Mouse (Mus musculus) ovary, postnatal 14 days (tissue): ENCODE results near the gene Med13l.

Experiments used
- DNase-seq: peaks from one replicate; pipeline ENCODE4 v3.0.0; 2022; ENCODE audit warnings: low spot score

Gene Med13l

GRCm38 (mm10) chr5:118560385-118561085 is at the start of gene Med13l:
Gene Med13l (plus strand): TSS chr5:118560679.
- DNase-seq, result peak; percentile 56

- DNase-seq, result no peak
Measured at GRCm38 (mm10) chr5:118510969-118511368, 49.5 kb upstream of the Med13l start.

- DNase-seq, result no peak
Measured at GRCm38 (mm10) chr5:118513005-118513404, 47.5 kb upstream of the Med13l start.

- DNase-seq, result peak; percentile 28
Measured at GRCm38 (mm10) chr5:118513629-118514526, 46.6 kb upstream of the Med13l start.

GRCm38 (mm10) chr5:118514527-118514831 is 46.0 kb upstream of the Med13l start:
- DNase-seq, result no peak

GRCm38 (mm10) chr5:118514842-118515241 is 45.6 kb upstream of the Med13l start:
- DNase-seq, result no peak

- no peak for DNase-seq
Measured at GRCm38 (mm10) chr5:118515280-118515721, 45.2 kb upstream of the Med13l start.

- no peak for DNase-seq
Measured at GRCm38 (mm10) chr5:118516066-118516465, 44.4 kb upstream of the Med13l start.

- no peak for DNase-seq
Measured at GRCm38 (mm10) chr5:118516470-118516869, 44.0 kb upstream of the Med13l start.

GRCm38 (mm10) chr5:118520457-118520856 is 40.0 kb upstream of the Med13l start:
- no peak for DNase-seq

- no peak for DNase-seq
Measured at GRCm38 (mm10) chr5:118524400-118524799, 36.1 kb upstream of the Med13l start.

- DNase-seq, result no peak
Measured at GRCm38 (mm10) chr5:118525634-118526033, 34.8 kb upstream of the Med13l start.

GRCm38 (mm10) chr5:118526504-118526903 is 34.0 kb upstream of the Med13l start:
- DNase-seq, result no peak

GRCm38 (mm10) chr5:118529241-118529640 is 31.2 kb upstream of the Med13l start:
- no peak for DNase-seq

GRCm38 (mm10) chr5:118532125-118532524 is 28.4 kb upstream of the Med13l start:
- DNase-seq, result no peak

- no peak for DNase-seq
Measured at GRCm38 (mm10) chr5:118532659-118533058, 27.8 kb upstream of the Med13l start.

- no peak for DNase-seq
Measured at GRCm38 (mm10) chr5:118534407-118534921, 26.0 kb upstream of the Med13l start.

GRCm38 (mm10) chr5:118535130-118535529 is 25.3 kb upstream of the Med13l start:
- no peak for DNase-seq

- DNase-seq, result no peak
Measured at GRCm38 (mm10) chr5:118538487-118538886, 22.0 kb upstream of the Med13l start.

GRCm38 (mm10) chr5:118543816-118544215 is 16.7 kb upstream of the Med13l start:
- DNase-seq, result no peak

- no peak for DNase-seq
Measured at GRCm38 (mm10) chr5:118550493-118550892, 10.0 kb upstream of the Med13l start.

GRCm38 (mm10) chr5:118553290-118553689 is 7.2 kb upstream of the Med13l start:
- DNase-seq, result no peak

GRCm38 (mm10) chr5:118555305-118555704 is 5.2 kb upstream of the Med13l start:
- no peak for DNase-seq
